Mouse (Mus musculus): Measurements from ENCODE around the gene Gm21921. TPM values are rescaled to one million over a fixed set of nuclear protein-coding genes. Genes with fewer than 3 reads are reported as not detected.

Gm21921 gene
- total RNA-seq (2023), result not detected in 4 replicates

GRCm38 (mm10) chrY:24796143-24796542, at the start of gene Gm21921:
Gene Gm21921, minus strand, starts transcription at chrY:24796243.

